Mouse (Mus musculus) CH12.LX (cell line): ENCODE data around the gene Ssh2. TPM values are rescaled to one million over a fixed set of nuclear protein-coding genes. Genes with fewer than 3 reads are reported as not detected.
A peak's percentile ranks its signal among the peaks of the same experiment; 100 is the strongest.

Experiments used
- DNase-seq: peaks from one replicate; pipeline ENCODE4 v3.0.0-alpha.2; 2013; ENCODE audit errors: extremely low read depth
- H3K27ac ChIP-seq: 2 replicates; pipeline ENCODE4 v1.5.1; 2012; ENCODE audit warnings: low read depth, mild to moderate bottlenecking, control low read depth, moderate library complexity; ENCODE audit not compliant: insufficient read depth
- H3K27me3 ChIP-seq: replicated peaks from 2 replicates; pipeline ENCODE3; 2012; ENCODE audit warnings: inconsistent platforms
- H3K36me3 ChIP-seq, 2 experiments: replicated peaks in 1 of 2; 2 replicates each; pipeline versions ENCODE3 to v1.6.1; 2012; ENCODE audit warnings: inconsistent platforms in 1 of 2, low read length in 1 of 2, mild to moderate bottlenecking in 1 of 2, mixed read lengths in 1 of 2, moderate library complexity in 1 of 2; ENCODE audit not compliant: control insufficient read depth in 1 of 2, insufficient read depth in 1 of 2
- H3K4me1 ChIP-seq, 2 experiments: 2 replicates each; pipeline ENCODE4 v1.6.1; 2012; ENCODE audit warnings: inconsistent platforms in 1 of 2, moderate library complexity in 1 of 2; ENCODE audit not compliant: insufficient read depth in 2 of 2, control insufficient read depth in 1 of 2
- H3K4me2 ChIP-seq: 2 replicates; pipeline ENCODE4 v1.6.1; 2012; ENCODE audit warnings: low read depth, mild to moderate bottlenecking, control low read depth; ENCODE audit not compliant: poor library complexity, insufficient read depth, severe bottlenecking
- H3K4me3 ChIP-seq, 3 experiments: fragments of 150-350 bp in 1 of 3; sonication (generic) in 1 of 3; replicated peaks in 1 of 3; 2 replicates each; pipeline versions ENCODE3 to v1.5.1; 2011 to 2012; ENCODE audit warnings: low read depth in 2 of 3, low read length in 2 of 3, mild to moderate bottlenecking in 2 of 3, moderate library complexity in 2 of 3, control low read depth in 1 of 3, improper control_type of control experiment in 1 of 3, inconsistent platforms in 1 of 3, mixed read lengths in 1 of 3; ENCODE audit not compliant: poor library complexity in 1 of 3
- H3K79me2 ChIP-seq: replicated peaks from 2 replicates; pipeline ENCODE4 v1.6.1; 2012; ENCODE audit warnings: mild to moderate bottlenecking, moderate library complexity; ENCODE audit not compliant: control insufficient read depth, poor library complexity, insufficient read depth, severe bottlenecking; ENCODE audit errors: extremely low read depth
- H3K9ac ChIP-seq: 2 replicates; pipeline ENCODE4 v1.6.1; 2012; ENCODE audit warnings: low read depth, mild to moderate bottlenecking, control low read depth, moderate library complexity; ENCODE audit not compliant: insufficient read depth
- H3K9me3 ChIP-seq: replicated peaks from 2 replicates; pipeline ENCODE3; 2012; ENCODE audit warnings: low read length, inconsistent platforms, mixed read lengths
- BHLHE40 ChIP-seq: IDR thresholded peaks from 2 replicates; pipeline ENCODE4 v1.6.1; 2011; ENCODE audit warnings: mild to moderate bottlenecking, low read depth, low read length, improper control_type of control experiment
- CHD1 ChIP-seq: IDR thresholded peaks from 2 replicates; pipeline ENCODE4 v1.6.1; 2012; ENCODE audit warnings: low read depth, low read length, improper control_type of control experiment, inconsistent platforms
- CHD2 ChIP-seq: IDR thresholded peaks from 2 replicates; pipeline ENCODE4 v1.6.1; 2011; ENCODE audit warnings: low read length, improper control_type of control experiment
- E2F4 ChIP-seq: IDR thresholded peaks from 2 replicates; pipeline ENCODE4 v1.6.1; 2011; ENCODE audit warnings: low read depth, low read length, improper control_type of control experiment; ENCODE audit not compliant: insufficient replicate concordance
- ELF1 ChIP-seq: IDR thresholded peaks from 2 replicates; pipeline ENCODE4 v1.6.1; 2014; ENCODE audit warnings: low read depth, mild to moderate bottlenecking, inconsistent platforms, low read length, improper control_type of control experiment
- EP300 ChIP-seq: IDR thresholded peaks from 2 replicates; pipeline ENCODE4 v1.6.1; 2011; ENCODE audit warnings: low read length, improper control_type of control experiment
- ETS1 ChIP-seq: conservative IDR thresholded peaks from 2 replicates; pipeline ENCODE4 v1.6.1; 2012; ENCODE audit warnings: low read depth, mild to moderate bottlenecking, inconsistent platforms, low read length, improper control_type of control experiment, moderate library complexity
- GABPA ChIP-seq: IDR thresholded peaks from 2 replicates; pipeline ENCODE4 v1.6.1; 2012; ENCODE audit warnings: low read depth, low read length, improper control_type of control experiment, inconsistent platforms; ENCODE audit not compliant: insufficient replicate concordance
- HCFC1 ChIP-seq: IDR thresholded peaks from 2 replicates; pipeline ENCODE4 v1.6.1; 2012; ENCODE audit warnings: low read depth, mild to moderate bottlenecking, inconsistent platforms, low read length, improper control_type of control experiment
- IRF4 ChIP-seq: IDR thresholded peaks from 2 replicates; pipeline ENCODE4 v1.6.1; 2014; ENCODE audit warnings: low read depth, mild to moderate bottlenecking, inconsistent platforms, low read length, improper control_type of control experiment
- JUN ChIP-seq: IDR thresholded peaks from 2 replicates; pipeline ENCODE4 v1.6.1; 2011; ENCODE audit warnings: low read depth, mild to moderate bottlenecking, low read length, improper control_type of control experiment, moderate library complexity; ENCODE audit not compliant: insufficient read depth
- JUND ChIP-seq: conservative IDR thresholded peaks from 2 replicates; pipeline ENCODE4 v1.6.1; 2011; ENCODE audit warnings: low read depth, low read length, improper control_type of control experiment
- KAT2A ChIP-seq: IDR thresholded peaks from 2 replicates; pipeline ENCODE4 v1.6.1; 2012; ENCODE audit warnings: low read length, improper control_type of control experiment, inconsistent platforms; ENCODE audit not compliant: insufficient replicate concordance
- MAFK ChIP-seq: IDR thresholded peaks from 2 replicates; pipeline ENCODE4 v1.6.1; 2011; ENCODE audit warnings: low read length, improper control_type of control experiment; ENCODE audit not compliant: insufficient replicate concordance
- MAX ChIP-seq: IDR thresholded peaks from 2 replicates; pipeline ENCODE4 v1.6.1; 2011; ENCODE audit warnings: low read length, improper control_type of control experiment
- MAZ ChIP-seq: IDR thresholded peaks from 2 replicates; pipeline ENCODE4 v1.6.1; 2012; ENCODE audit warnings: low read depth, mild to moderate bottlenecking, inconsistent platforms, low read length, improper control_type of control experiment, moderate library complexity
- MXI1 ChIP-seq: IDR thresholded peaks from 2 replicates; pipeline ENCODE4 v1.6.1; 2011; ENCODE audit warnings: mild to moderate bottlenecking, low read depth, low read length, improper control_type of control experiment
- MYC ChIP-seq: IDR thresholded peaks from 2 replicates; pipeline ENCODE4 v1.6.1; 2011; ENCODE audit warnings: low read depth, mild to moderate bottlenecking, improper control_type of control experiment, low read length
- NELFE ChIP-seq: IDR thresholded peaks from 2 replicates; pipeline ENCODE4 v1.6.1; 2011; ENCODE audit warnings: low read depth, low read length, improper control_type of control experiment
- NRF1 ChIP-seq: IDR thresholded peaks from 2 replicates; pipeline ENCODE4 v1.6.1; 2014; ENCODE audit warnings: low read depth, mild to moderate bottlenecking, inconsistent platforms, low read length, improper control_type of control experiment, moderate library complexity
- PAX5 ChIP-seq: IDR thresholded peaks from 2 replicates; pipeline ENCODE4 v1.6.1; 2012; ENCODE audit warnings: low read length, inconsistent platforms, mixed read lengths
- POLR2A ChIP-seq: IDR thresholded peaks from 2 replicates; pipeline ENCODE4 v1.6.1; 2011; ENCODE audit warnings: low read depth, mild to moderate bottlenecking, improper control_type of control experiment, low read length
- RAD21 ChIP-seq: IDR thresholded peaks from 2 replicates; pipeline ENCODE4 v1.6.1; 2011; ENCODE audit warnings: low read depth, mild to moderate bottlenecking, low read length, improper control_type of control experiment, moderate library complexity
- RCOR1 ChIP-seq: conservative IDR thresholded peaks from 2 replicates; pipeline ENCODE4 v1.6.1; 2012; ENCODE audit warnings: low read depth, mild to moderate bottlenecking, inconsistent platforms, low read length, improper control_type of control experiment
- SIN3A ChIP-seq: IDR thresholded peaks from 2 replicates; pipeline ENCODE4 v1.6.1; 2012; ENCODE audit warnings: low read length, improper control_type of control experiment, inconsistent platforms
- TBP ChIP-seq: conservative IDR thresholded peaks from 2 replicates; pipeline ENCODE4 v1.6.1; 2011; ENCODE audit warnings: low read depth, low read length, improper control_type of control experiment
- TCF12 ChIP-seq: IDR thresholded peaks from 2 replicates; pipeline ENCODE4 v1.6.1; 2014; ENCODE audit warnings: low read depth, mild to moderate bottlenecking, inconsistent platforms, low read length, improper control_type of control experiment
- UBTF ChIP-seq: IDR thresholded peaks from 2 replicates; pipeline ENCODE4 v1.6.1; 2012; ENCODE audit warnings: low read depth, mild to moderate bottlenecking, inconsistent platforms, low read length, improper control_type of control experiment, moderate library complexity
- USF1 ChIP-seq: IDR thresholded peaks from 2 replicates; pipeline ENCODE4 v1.6.1; 2014; ENCODE audit warnings: low read depth, mild to moderate bottlenecking, inconsistent platforms, low read length, improper control_type of control experiment
- USF2 ChIP-seq: conservative IDR thresholded peaks from 2 replicates; pipeline ENCODE4 v1.6.1; 2011; ENCODE audit warnings: low read depth, low read length, improper control_type of control experiment
- ZKSCAN1 ChIP-seq: IDR thresholded peaks from 2 replicates; pipeline ENCODE4 v1.6.1; 2012; ENCODE audit warnings: low read depth, inconsistent platforms, low read length, improper control_type of control experiment, borderline replicate concordance
- ZMIZ1 ChIP-seq: IDR thresholded peaks from 2 replicates; pipeline ENCODE4 v1.6.1; 2012; ENCODE audit warnings: low read depth, mild to moderate bottlenecking, inconsistent platforms, low read length, improper control_type of control experiment
- ZNF384 ChIP-seq: IDR thresholded peaks from 2 replicates; pipeline ENCODE4 v1.6.1; 2012; ENCODE audit warnings: low read depth, low read length, improper control_type of control experiment, inconsistent platforms
- dilution Hi-C: fragments of 300-500 bp; cut with MboI; formaldehyde crosslinking; loops from 2 replicates; pipeline ENCODE4 v1.14.3; 2020; ENCODE audit warnings: low sequenced_read_pairs; ENCODE audit not compliant: extremely low pct_unique_long_range_greater_than_20kb, extremely low pct_ligation_motif_present
- in situ Hi-C: fragments of 300-500 bp; cut with MboI; formaldehyde crosslinking; loops from 3 replicates; pipeline ENCODE4 v1.14.3; 2019; ENCODE audit warnings: low sequenced_read_pairs, low pct_ligation_motif_present, low pct_unique_long_range_greater_than_20kb, mixed read lengths
- polyA plus RNA-seq: library from polyadenylated mRNA; unstranded; fragments of >175 nt; gene quantifications from 2 replicates; pipeline ENCODE4 v1.2.1, GENCODE M21; 2012; ENCODE audit warnings: low read depth; ENCODE audit not compliant: insufficient read length
- total RNA-seq, 2 experiments: library from RNA; depleted of rRNA; stranded (reverse); fragments of 300-350 nt in 1 of 2; fragments of >200 nt in 1 of 2; gene quantifications; 2 replicates each; pipeline ENCODE4 v1.2.3; 2012 to 2014

Ssh2 gene
- total and polyA plus RNA-seq, 3 experiments: 5.9 to 14.6 (median 6.3) TPM

- H3K4me2 ChIP-seq: no peak overlapping the region
- peaks cover 3 to 16% of the 10 kb centered on the region in 2 experiments for H3K36me3 ChIP-seq
- no peaks in the 10 kb centered on the region for H3K27me3 ChIP-seq
- TF ChIP-seq USF1 (no peak), ELF1 (no peak), HCFC1 (no peak)
- DNase-seq: no peak
- H3K4me1 ChIP-seq: peaks cover 0 to 16% of the 10 kb centered on the region in 2 experiments; a peak in 2 of 4 replicates
- no peaks in the 10 kb centered on the region for H3K9me3 ChIP-seq
- H3K4me3 ChIP-seq: no peak overlapping the region
- in situ Hi-C loops: no loop called here
- H3K27ac ChIP-seq: no peak overlapping the region
- no peak overlapping the region for H3K9ac ChIP-seq
- dilution Hi-C loops: no loop called here
- no peaks in the 10 kb centered on the region; the same call in 1 of the 2 replicates for H3K79me2 ChIP-seq
These were observed 91.1 kb downstream of the Ssh2 start for GRCm38 (mm10) chr11:77307205-77307604.

DNA sequence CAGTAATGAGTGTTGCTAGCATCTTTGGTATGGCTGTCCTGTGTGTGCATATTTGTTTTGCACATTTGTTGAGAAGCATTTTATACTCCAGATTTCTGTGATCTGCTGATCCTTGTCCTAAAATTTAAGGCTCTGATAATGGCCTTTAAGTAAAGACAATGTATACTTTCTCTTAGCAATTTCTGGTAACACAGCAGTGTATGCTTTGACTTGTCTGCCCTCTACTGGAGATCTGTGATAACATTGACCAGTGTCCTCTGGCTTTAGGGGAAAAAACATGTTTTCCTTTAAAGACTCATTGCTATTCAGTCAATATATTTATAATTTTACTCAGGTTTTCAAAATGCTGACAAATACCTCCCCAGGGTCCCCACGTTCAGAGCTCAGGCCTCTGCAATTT, 92.4 kb downstream of the Ssh2 start:
- no peak overlapping the region for H3K27ac ChIP-seq
- H3K4me3 ChIP-seq: no peak overlapping the region
- H3K79me2 ChIP-seq: no peaks in the 10 kb centered on the region; the same call in 1 of the 2 replicates
- peaks cover 0 to 23% of the 10 kb centered on the region in 2 experiments; a peak in 2 of 4 replicates for H3K4me1 ChIP-seq
- 0 out of 2 replicates have a peak overlapping the region, but pooled peaks have one; percentile 7 for H3K9ac ChIP-seq
- H3K4me2 ChIP-seq: no peak overlapping the region
- in situ Hi-C loops (no loop called here), dilution Hi-C loops (no loop called here)
- DNase-seq: peak; percentile 70
- no peaks in the 10 kb centered on the region for H3K27me3 ChIP-seq
- H3K36me3 ChIP-seq: peaks cover 3 to 13% of the 10 kb centered on the region in 2 experiments
- no peaks in the 10 kb centered on the region for H3K9me3 ChIP-seq
- TF ChIP-seq JUND: peak; percentile 52; the same call in 1 of the 2 replicates
- TF ChIP-seq CHD1: no peak
- no peak for TF ChIP-seq TBP
- TF ChIP-seq ZNF384: 0 out of 2 replicates have a peak, but pooled peaks have one; percentile 35
- TF ChIP-seq USF2: no peak
- no peak for TF ChIP-seq KAT2A
- TF ChIP-seq MXI1: no peak
- no peak for TF ChIP-seq JUN
- TF ChIP-seq MAZ: no peak
- no peak for TF ChIP-seq MAFK
- no peak for TF ChIP-seq PAX5
- 0 out of 2 replicates have a peak, but pooled peaks have one; percentile 21 for TF ChIP-seq E2F4
- TF ChIP-seq NRF1: no peak
- TF ChIP-seq MAX: no peak
- no peak for TF ChIP-seq ZMIZ1
- TF ChIP-seq TCF12: no peak
- no peak for TF ChIP-seq ZKSCAN1
- TF ChIP-seq IRF4: peak; percentile 19; the same call in 1 of the 2 replicates
- no peak for TF ChIP-seq SIN3A
- TF ChIP-seq MYC: no peak
- no peak for TF ChIP-seq ETS1
- no peak for TF ChIP-seq HCFC1
- no peak for TF ChIP-seq UBTF
- peak; percentile 100 for TF ChIP-seq RAD21
- no peak for TF ChIP-seq USF1
- no peak; the same call in 1 of the 2 replicates for TF ChIP-seq NELFE
- TF ChIP-seq EP300: no peak
- TF ChIP-seq GABPA: no peak
- no peak for TF ChIP-seq POLR2A
- no peak for TF ChIP-seq CHD2
- no peak for TF ChIP-seq RCOR1
- no peak for TF ChIP-seq BHLHE40
